In the genomic region with DNA sequence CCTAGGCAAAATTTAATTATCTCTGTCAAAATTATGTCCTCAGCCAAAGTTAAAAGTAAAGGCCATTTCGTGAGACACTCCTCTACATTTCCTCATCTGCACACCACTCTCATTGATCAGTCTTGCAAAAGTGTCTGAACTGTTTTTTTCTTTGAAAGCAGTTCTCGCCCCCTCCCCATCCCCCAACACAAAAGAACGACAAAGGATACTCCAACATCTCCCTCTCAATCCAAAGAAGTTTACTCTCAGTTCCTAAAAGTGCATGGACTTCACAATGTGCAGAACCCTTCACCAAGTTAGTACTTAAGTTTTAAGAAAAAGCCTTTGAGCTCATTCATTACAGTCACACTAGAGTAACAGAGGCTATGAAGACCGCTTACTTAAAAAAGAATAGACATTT, we compare ENCODE assay signal across 9 mouse cellular contexts. TPM values are rescaled to one million over a fixed set of nuclear protein-coding genes. Genes with fewer than 3 reads are reported as not detected.
DNase-seq lines count a peak whose midpoint lies in the region; ATAC-seq and TF ChIP-seq lines count a peak whose summit lies in the region.
"Had no signal": no experiment of that assay in that cellular context is flagged by ENCODE, and none has a peak within 500 bp of the region (broad histone marks: within the 10 kb centered on the region; RNA-seq: fewer than 3 reads in every experiment).

No protein-coding gene starts in this region.

- no peaks in the 10 kb centered on the region for H3K36me3 ChIP-seq in lung, embryonic 16.5 days (ENCODE audit: control insufficient read depth, insufficient read depth, low read length)
- no peaks in the 10 kb centered on the region for H3K36me3 ChIP-seq in liver, embryonic 13.5 days
- H3K36me3 ChIP-seq in stomach, postnatal 0 days (ENCODE audit: control insufficient read depth, insufficient read depth, low read length) = no peaks in the 10 kb centered on the region

- TF ChIP-seq CTCF in stomach, postnatal 0 days (IDR thresholded peaks at IDR 0.05; ENCODE audit: low read depth) = no peak

- peak; percentile 35 for DNase-seq in cerebellum, adult 9-10 months
- no peak for DNase-seq in cerebellum, adult 8-10 months
- no peak for DNase-seq in lung, postnatal 14 days
- no peak for DNase-seq in liver, embryonic 13.5 days
- no peak for DNase-seq in stomach, postnatal 0 days (ENCODE audit: low spot score)
- no peak for DNase-seq in testis, postnatal 14 days (ENCODE audit: low spot score)
- DNase-seq in kidney, postnatal 14 days = no peak
- DNase-seq: kidney, adult 2 months had no signal

- TF ChIP-seq EP300 in stomach, postnatal 0 days (optimal IDR thresholded peaks at IDR 0.05) = no peak

- H3K9me3 ChIP-seq in lung, embryonic 16.5 days (ENCODE audit: control insufficient read depth, low read length) = no peaks in the 10 kb centered on the region
- no peaks in the 10 kb centered on the region for H3K9me3 ChIP-seq in liver, embryonic 13.5 days (replicated peaks)
- no peaks in the 10 kb centered on the region for H3K9me3 ChIP-seq in stomach, postnatal 0 days (ENCODE audit: control insufficient read depth, low read length)

- no peak overlapping the region; the same call in 1 of the 2 replicates for H3K9ac ChIP-seq in lung, embryonic 16.5 days (ENCODE audit: low read length)
- no peak overlapping the region for H3K9ac ChIP-seq in liver, embryonic 13.5 days
- no peak overlapping the region for H3K9ac ChIP-seq in stomach, postnatal 0 days (ENCODE audit: low read length)

- 36% methylated on average over 4 of the region's 4 CpGs for WGBS in lung, embryonic 16.5 days
- 61% methylated on average over 4 of the region's 4 CpGs for WGBS in liver, embryonic 13.5 days (ENCODE audit: insufficient replicate concordance)
- WGBS in stomach, postnatal 0 days = 63% methylated on average over 4 of the region's 4 CpGs

- no peak overlapping the region for H3K27ac ChIP-seq in lung, embryonic 16.5 days (ENCODE audit: low read length)
- no peak overlapping the region for H3K27ac ChIP-seq in liver, embryonic 13.5 days
- H3K27ac ChIP-seq in stomach, postnatal 0 days (replicated peaks) = no peak overlapping the region

- H3K4me2 ChIP-seq in lung, embryonic 16.5 days (ENCODE audit: low read depth, low read length) = peak overlapping the region; percentile 74
- H3K4me2 ChIP-seq in liver, embryonic 13.5 days = peak overlapping the region; percentile 73
- peak overlapping the region; percentile 58 for H3K4me2 ChIP-seq in stomach, postnatal 0 days (replicated peaks; ENCODE audit: low read depth)

- ATAC-seq in lung, embryonic 16.5 days (ENCODE audit: low read depth) = no peak
- ATAC-seq in liver, embryonic 13.5 days (ENCODE audit: low read depth) = no peak
- ATAC-seq in stomach, postnatal 0 days (ENCODE audit: low FRiP score, low TSS enrichment) = no peak

- H3K27me3 ChIP-seq in lung, embryonic 16.5 days (ENCODE audit: control insufficient read depth, insufficient read depth, low read depth, low read length) = no peaks in the 10 kb centered on the region
- H3K27me3 ChIP-seq in liver, embryonic 13.5 days = no peaks in the 10 kb centered on the region
- no peaks in the 10 kb centered on the region for H3K27me3 ChIP-seq in stomach, postnatal 0 days (ENCODE audit: control insufficient read depth, insufficient read depth, low read length)

- peak overlapping the region; percentile 46 for H3K4me3 ChIP-seq in lung, embryonic 16.5 days (ENCODE audit: low read length)
- H3K4me3 ChIP-seq in liver, embryonic 13.5 days (replicated peaks) = peak overlapping the region; percentile 59
- peak overlapping the region; percentile 40 for H3K4me3 ChIP-seq in stomach, postnatal 0 days (ENCODE audit: low read depth, low read length)

- no peaks in the 10 kb centered on the region; the same call in 1 of the 2 replicates for H3K4me1 ChIP-seq in lung, embryonic 16.5 days (replicated peaks; ENCODE audit: control insufficient read depth, insufficient read depth, low read length)
- peaks cover 30% of the 10 kb centered on the region for H3K4me1 ChIP-seq in liver, embryonic 13.5 days (replicated peaks)
- no peaks in the 10 kb centered on the region for H3K4me1 ChIP-seq in stomach, postnatal 0 days (replicated peaks; ENCODE audit: control insufficient read depth, insufficient read depth)

RNA-seq across cellular contexts. Expression of a gene that starts 1.6 kb away (rescaled TPM):
- 6.4 and 6.6 TPM in 2 replicates for polyA plus RNA-seq in lung, embryonic 16.5 days (2015; fragmentation: Nextera tagmentation; extraction: Ambion mirVana)
- polyA plus RNA-seq in liver, embryonic 13.5 days (2015; fragmentation: Nextera tagmentation; extraction: Ambion mirVana) = 1.9 and 2.0 TPM in 2 replicates
- 0.81 and 0.90 TPM in 2 replicates for polyA plus RNA-seq in stomach, postnatal 0 days (2015; fragmentation: Nextera tagmentation; extraction: Ambion mirVana)

RNA-seq across cellular contexts. Expression of a gene that starts 9.3 kb away (rescaled TPM):
- polyA plus RNA-seq in lung, embryonic 16.5 days (2015; fragmentation: Nextera tagmentation; extraction: Ambion mirVana) = not detected in 2 replicates
- not detected in 2 replicates for polyA plus RNA-seq in liver, embryonic 13.5 days (2015; fragmentation: Nextera tagmentation; extraction: Ambion mirVana)
- not detected in 2 replicates for polyA plus RNA-seq in stomach, postnatal 0 days (2015; fragmentation: Nextera tagmentation; extraction: Ambion mirVana)
- polyA plus RNA-seq: kidney, adult 2 months had no signal
